Mouse (Mus musculus): ENCODE measurements around the gene Hist1h4f.
"Not testable (repeated sequence)": the region's sequence is repeated elsewhere in the genome, so short reads cannot be mapped to it uniquely, and the experiment has no call there.

Gene Hist1h4f

DNA sequence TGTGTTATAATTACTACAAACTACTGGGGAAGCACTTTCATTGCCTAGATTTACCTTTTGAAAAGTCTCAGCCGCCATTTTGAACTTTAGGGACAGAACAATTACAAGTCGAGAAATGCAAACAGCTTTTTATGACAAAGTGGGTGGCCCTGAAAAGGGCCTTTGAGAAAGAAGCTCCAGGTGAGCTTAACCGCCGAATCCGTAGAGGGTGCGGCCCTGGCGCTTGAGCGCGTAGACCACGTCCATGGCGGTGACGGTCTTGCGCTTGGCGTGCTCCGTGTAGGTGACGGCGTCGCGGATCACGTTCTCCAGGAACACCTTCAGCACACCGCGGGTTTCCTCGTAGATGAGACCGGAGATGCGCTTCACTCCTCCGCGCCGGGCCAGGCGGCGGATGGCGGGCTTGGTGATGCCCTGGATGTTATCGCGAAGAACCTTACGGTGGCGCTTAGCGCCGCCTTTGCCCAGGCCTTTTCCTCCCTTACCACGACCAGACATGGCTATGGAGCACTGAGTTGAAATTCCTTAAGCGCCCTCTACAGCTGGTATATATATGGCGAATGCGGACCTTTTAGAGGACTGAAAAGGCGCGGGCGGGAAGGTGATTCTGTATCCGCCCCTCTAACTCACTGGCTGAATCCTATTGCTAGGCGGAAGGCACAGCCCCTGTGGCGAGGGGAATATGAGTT lies at the start of gene Hist1h4f:
Gene Hist1h4f (minus strand): TSS at position 503 of the 689 bp plus-strand sequence.
- peak; percentile 93 for DNase-seq

DNA sequence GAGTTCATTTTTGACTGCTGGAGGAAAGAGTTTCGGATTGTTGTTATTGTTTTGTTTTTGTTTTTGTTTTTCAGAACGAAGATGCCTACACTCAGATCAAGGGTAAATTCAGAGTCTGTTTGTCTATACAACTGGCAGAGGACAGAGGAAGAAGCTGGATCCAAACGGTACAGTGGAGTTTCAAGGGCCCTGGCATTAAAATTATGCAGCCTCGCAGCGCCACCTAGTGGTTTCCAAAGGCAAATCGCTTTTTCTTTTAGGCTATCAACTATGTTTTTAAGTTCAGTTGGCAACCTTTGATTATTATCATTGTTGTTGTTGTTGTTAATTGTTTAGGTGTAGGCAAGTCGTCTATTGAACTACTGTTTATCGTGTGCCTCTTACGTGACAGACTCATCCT lies 46.5 kb upstream of the Hist1h4f start:
- peak; percentile 55 for DNase-seq

DNA sequence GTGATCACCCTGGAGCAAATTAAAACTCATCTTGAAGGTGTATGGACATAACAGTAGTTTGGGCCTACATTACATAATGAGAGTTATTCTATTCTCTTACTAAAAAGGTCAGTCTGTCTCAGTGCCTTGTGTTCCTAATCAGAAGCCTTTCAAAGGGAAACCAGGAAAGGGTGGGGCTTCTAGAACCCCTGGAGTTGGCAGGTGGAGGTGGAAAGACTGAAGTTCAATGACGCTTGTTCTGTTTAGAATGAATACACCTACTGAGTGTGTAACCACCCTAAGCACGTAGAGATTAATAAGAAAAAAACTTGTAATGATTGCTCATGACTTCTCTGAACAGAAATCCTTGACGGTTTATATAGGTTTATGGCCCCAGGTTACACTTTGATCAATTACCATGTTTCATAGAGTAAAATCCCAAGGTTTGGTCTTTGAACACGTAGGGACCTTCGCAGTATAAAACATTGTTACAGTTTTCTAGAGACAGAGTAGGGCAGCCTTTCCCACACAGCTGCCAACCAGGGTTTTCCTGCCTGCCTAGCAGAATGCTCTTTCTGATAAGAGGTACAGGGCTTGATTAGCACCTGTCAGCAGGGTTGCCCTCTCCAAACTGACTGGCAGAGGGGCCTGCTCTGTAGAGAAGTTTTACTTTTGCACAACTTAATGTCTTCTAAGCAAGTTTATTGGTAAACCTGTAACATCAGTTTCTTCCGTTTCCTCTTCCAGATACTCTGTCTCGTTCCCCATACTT lies 44.3 kb upstream of the Hist1h4f start:
- DNase-seq = no peak

DNA sequence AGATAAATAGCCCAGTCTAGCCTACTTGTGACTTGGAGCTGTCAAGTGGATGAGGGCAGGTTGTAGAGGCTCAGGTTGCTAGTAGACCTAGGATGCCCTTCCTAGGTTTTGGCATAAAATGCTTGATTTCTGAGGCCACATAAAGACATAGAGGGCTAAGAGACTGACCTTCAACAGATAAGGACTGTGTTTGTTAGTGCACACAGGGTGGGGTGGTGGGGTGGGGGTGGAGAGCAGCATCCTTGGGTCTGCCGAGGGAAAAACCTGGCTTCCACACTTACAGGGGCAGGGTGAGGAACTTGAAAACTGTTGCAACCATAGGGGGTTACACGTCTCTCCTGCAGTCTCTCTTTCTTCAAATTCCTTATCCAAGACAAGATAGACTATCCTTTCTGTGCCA lies 43.7 kb upstream of the Hist1h4f start:
- no peak for DNase-seq

DNA sequence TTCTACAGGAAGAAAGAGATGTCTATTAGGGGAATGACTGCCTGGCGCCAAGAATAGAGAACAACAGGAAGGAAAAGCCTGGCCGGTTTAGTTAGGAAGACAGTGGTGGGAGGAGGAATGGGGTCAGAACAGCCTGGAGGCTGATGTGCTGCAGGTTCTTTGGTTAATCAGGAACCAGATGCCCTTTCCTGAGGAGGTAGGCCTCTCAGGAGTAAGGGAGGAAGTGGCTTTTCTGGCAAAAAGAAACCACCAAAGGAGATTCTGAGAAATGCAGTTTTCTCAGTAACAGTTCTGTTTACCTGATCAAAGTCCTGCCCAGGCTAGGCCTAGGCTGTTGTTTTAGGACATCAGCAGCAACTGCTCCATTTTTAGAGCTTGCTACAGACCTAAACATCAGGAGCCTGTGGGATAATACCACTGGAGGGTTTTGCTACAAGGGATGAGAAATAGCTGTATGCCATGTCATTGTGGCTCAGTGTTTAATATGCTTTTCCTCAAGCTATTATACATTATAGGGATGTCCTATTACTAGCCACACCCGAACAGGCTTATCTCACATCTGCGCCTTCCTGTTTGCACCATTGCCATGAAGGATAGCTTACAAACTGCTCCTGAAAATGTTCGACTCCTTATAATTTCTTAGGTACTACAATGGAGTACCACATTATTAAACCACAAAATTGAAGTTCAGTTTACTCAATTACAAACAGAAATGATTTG lies 41.8 kb upstream of the Hist1h4f start:
- DNase-seq = no peak

DNA sequence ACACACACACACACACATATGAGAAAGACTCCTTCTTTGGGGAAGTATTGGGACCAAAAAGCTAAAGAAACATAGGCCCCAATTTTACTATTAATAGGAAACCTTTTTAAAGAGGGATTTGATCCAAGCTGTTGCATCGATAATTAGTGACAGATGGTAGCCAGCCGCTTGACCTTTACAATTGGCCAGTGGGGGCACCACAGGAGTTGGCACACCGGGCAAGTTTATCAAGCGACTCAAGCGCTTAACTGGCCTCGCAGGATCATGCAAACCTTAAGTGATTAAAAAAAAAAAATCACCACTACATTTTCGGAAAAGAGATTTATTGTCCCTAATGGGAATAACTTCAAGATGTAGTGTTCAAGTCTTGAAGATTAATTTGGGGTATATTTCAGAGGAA lies 41.2 kb upstream of the Hist1h4f start:
- DNase-seq = peak; percentile 73

DNA sequence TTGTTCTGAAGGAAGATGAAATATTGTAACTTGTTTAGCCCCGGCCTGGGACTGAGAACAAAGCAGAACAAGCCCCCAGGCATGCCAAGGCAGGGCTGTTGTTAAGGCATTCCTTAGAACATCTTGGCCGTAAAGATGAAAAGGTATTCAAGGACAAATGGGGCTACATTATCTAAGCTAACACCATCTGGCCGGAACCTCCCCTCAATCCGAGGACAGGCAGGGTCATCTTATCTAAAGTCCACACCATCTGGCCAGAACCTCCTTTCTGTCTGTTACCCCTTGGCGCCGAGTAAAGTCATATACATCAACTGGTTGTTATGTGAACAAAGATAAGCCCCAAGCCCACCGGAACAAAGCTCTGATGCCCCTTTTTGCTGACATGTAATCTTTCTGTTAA lies 40.4 kb upstream of the Hist1h4f start:
- not testable (repeated sequence) for DNase-seq

DNA sequence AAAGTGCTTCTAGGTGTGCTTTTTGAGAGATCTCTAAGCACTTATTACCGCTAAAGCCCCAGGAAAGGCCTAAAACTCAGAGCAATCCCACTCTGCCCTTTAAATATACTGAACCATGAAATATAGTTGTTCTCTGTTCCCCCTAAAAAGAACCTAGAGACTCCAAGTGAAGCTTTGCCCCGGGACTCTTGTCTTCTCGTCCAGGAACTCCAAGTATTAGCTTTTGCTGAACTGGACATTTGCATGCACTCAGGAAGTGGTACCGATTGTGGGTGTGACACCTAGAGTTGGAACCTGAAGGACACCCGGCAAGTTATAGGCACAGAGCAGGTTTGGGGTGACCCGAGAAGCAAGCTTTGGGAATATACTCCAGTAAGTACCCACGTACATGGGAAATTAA lies 39.8 kb upstream of the Hist1h4f start:
- DNase-seq = no peak

DNA sequence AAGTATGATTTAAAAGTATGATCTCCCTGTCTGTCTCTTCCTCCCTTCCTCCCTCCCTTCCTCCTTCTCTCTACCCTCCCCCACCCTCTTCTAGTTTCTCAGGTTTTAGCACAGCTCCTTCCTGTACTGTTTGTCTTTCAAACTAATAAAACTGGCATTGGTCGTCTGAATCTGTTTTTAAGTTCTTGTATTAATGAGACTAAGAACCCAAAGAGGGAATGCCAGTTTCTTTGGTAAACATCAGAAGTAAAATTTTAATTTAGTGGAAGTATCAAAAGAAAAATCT lies 35.4 kb upstream of the Hist1h4f start:
- no peak for DNase-seq

DNA sequence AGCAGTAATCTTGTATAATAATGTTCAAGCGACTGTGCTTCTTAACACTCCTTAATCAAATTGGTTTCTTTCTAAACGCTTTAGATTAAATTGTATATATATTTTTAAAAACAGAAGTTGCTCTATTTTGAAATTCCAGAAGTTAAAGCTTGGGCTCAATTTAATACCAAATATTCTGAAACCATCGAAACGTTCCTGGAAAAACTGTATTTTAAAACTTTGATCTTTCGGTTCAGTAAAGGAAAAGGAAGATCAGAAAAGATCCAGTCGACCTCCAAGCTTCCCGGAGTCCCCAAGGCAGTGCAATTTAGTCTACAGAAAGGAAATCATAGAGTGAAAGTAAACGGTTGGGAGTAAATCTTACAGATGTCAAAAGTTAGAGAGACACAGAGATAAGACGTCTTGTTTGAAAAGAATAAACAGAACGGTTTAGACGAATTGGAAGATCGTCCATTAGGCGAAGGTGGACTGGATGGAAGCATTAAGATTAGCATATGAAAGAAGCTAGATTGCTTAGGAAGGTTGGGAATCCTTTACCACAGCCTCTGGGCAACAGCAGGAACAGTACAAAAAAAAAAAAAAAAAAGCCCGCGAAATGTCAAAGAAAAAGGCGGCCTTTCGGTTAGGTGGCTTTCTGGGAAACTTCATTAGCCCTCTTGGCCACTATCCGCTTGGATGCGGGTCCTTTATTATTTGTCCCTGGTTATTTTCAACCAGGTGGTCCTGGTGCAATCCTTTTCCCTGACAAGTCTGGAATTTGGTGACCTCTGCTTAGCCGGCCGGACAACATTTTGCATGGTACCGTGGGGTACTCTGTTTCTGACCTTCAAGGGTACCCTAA lies 34.9 kb upstream of the Hist1h4f start:
- DNase-seq = no peak

DNA sequence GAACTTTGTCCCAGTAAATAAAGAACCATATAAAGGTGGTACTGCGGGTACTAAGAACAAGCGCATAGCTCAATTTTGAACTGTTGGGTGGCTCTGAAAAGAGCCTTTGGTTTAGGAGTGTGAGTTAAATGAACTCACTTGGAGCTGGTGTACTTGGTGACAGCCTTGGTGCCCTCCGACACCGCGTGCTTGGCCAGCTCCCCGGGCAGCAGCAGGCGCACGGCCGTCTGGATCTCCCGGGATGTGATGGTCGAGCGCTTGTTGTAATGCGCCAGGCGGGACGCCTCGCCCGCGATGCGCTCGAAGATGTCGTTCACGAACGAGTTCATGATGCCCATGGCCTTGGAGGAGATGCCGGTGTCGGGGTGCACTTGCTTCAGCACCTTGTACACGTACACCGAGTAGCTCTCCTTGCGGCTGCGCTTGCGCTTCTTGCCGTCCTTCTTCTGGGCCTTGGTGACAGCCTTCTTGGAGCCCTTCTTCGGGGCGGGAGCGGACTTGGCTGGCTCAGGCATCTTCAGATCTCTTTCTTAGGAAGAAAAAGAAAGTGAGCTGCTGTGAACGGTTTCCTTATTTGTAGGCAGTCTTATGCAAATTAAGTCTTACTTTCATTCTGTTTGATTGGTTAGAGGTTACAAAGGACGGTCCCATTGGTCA lies 34.1 kb upstream of the Hist1h4f start:
- DNase-seq = peak; percentile 68

DNA sequence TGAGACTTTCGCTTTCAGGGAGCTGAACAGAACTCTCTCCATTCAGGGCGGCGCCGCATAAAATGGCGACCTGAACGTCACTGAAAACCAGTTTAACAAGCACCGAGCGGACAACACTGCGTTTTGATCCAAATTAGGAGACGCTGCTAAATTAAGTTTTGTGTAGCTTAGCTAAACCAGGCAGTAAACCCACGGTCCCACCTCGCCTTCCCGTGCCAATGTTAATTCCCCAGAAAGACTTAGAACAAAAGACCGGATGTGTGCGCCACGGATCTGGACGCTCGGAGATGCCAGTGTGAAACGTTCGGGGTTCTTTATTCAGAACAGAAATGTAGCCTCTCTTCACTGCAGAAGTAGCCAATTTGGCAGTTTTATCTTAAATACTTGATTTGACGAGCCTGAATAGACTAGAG lies 33.6 kb upstream of the Hist1h4f start:
- DNase-seq = no peak

DNA sequence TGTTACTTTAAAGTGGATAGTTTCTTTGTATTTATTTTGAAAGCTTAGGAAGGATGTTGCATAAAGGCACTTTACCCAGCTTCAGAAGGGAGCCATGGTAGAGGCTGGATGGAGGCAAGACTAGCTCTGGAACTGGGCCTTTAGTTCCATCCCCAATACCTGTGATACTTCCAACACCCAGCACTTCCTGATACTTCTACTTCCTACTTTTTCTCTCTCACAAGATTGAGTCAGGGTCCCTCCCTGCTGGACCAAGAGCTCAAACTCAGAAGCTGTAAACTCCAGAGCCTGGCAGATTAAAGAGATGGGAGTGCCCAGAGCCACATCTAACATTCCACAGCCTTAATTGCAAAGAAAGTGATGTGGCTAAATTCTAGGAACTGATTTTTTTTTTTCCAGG lies 32.9 kb upstream of the Hist1h4f start:
- no peak for DNase-seq

DNA sequence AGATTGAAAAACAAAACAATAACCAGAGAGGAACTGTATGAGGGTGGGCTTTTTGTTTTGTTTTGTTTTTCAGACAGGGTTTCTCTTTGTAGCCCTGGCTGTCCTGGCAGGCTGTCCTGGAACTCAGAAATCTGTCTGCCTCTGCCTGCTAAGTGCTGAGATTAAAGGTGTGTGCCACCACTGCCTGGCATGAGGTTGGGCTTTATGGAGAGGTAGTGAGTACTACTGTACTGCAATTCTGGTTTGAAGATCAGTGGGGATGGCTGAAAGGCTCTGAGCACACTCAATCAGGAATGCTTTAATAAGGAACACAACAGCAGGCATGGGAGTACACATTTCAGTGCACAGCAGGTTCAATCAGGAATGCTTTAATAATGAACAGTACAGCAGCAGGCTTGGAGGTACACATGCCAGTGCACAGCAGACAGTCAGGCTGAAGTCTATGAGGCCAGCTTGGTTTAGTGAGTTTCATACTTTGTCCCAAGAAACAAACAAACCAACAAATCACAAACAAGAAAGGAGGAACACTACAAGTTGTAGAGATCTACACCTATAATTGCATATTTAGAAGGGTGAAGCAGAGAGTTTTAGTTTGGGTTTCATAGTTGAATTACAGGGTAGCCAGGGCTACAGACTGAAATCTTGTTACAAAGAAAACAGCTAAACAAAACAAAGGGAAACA lies 32.1 kb upstream of the Hist1h4f start:
- no peak for DNase-seq

DNA sequence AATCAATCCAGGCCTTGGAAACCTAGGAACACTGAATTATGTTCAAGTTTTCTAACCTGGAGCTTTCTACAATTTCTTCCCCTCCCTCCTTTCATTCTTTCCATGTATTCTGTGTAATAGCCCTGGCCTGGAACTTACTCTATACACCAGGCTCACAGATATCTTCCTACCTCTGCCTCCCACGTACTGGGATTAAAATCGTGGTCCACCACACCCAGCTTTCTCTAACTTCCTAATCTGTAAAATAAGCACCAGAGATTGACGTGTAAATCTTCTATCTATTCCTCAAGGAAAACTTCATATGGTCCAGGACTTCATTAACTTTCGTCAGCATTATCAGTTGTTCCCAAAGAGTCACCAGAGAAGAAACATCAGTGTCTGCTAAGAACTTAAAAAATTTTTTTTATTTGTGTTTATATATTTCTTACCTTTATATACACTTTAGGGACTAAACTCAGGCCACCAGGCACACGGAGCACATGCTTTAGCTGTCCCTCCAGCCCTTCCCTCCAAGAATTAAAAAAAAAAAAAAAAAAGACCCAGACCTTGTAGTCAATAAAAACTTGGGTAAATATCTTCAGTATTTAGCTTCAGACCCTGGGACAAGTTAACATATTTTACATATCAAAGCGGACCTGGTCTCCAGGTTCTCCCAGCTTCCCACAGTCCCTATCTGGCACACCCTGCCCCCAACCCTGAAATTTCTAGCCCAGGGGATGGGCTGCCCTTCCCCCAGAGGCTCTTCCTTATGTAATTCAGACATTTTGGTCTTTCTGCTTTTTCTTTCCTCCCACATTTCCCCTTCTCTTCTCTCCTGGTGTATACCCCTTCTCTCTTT lies 31.0 kb upstream of the Hist1h4f start:
- DNase-seq = no peak

DNA sequence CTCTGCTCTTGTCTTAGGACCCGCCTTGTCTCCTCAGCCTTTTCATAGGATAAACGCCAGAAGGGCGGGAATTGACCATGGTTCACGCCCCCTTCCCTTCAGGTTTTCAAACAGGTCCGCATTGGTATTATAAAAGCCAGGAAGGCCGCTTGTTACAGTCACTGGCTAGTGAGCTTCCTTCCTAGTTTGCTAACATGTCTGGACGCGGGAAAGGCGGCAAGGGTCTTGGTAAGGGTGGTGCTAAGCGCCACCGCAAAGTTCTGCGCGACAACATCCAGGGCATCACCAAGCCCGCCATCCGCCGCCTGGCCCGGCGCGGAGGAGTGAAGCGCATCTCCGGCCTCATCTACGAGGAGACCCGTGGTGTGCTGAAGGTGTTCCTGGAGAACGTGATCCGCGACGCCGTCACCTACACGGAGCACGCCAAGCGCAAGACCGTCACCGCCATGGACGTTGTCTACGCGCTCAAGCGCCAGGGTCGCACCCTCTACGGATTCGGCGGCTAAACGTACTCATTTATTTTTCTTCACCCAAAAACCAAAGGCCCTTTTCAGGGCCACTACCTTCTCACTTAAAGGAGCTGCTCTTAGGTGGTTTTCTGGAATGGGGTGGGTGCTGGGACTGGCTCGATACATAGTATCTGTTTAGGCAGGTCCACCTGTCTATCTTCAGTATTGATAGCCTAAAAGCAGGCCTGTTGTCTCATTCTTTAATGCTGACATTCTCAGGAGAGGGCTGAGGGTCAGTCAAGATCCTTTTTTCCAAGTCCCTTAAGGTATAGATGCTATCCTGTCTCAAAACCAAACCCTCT lies 30.2 kb upstream of the Hist1h4f start, which contains the start of gene Hist1h4d:
Gene Hist1h4d (plus strand): TSS at position 191 of the 811 bp plus-strand sequence.
- peak; percentile 96 for DNase-seq

DNA sequence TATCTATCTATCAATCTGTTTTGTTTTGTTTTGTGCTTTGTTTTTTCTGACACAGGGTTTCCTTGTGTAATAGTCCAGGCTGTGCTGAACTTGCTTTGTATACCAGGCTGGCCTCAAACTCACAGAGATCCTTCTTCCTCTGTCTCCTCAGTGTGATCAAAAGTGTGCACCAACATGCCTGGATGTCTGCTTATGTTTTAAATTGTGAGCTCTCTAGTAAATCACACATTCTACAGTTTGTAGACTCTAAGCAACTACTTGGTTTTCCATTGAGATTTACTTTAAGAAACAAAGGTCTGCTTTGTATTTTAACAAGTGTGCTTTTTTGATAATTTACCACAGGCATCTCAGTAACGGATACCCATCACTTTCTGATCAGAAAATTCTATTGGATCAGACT lies 26.4 kb upstream of the Hist1h4f start:
- DNase-seq = no peak

DNA sequence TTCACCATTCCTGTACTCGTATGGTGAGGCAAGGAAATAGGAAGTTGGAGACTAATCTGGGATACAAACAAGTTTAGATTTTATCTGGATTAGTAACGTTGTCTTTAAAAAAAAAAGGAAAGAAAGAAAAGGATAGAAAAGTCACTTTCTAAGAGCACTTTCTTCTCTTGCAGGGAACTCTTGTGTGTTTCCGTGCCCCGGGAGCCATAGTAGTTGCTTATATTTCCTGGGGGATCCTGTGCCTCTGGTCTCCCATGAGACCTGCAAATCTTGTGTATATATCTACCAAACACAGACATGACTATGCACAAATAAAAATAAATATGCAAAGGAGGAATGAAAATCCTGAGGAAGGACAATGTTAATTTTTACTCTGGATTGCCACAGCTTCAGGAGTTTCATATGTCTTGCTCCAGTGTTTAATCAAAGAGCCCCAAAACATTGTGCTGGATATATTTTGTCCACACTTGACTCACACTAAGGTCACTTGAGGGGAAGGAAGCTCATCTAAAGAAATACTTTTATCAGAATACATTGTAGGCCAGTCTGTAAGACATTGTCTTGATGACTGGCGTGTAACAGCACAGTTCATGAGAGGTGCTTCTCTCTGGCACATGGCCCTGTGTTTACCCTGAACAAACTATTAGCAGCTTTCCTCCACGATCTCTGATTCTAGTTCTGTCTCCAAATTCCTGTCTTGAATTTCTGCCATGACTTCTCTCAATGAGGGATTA lies 25.6 kb upstream of the Hist1h4f start:
- DNase-seq = no peak

DNA sequence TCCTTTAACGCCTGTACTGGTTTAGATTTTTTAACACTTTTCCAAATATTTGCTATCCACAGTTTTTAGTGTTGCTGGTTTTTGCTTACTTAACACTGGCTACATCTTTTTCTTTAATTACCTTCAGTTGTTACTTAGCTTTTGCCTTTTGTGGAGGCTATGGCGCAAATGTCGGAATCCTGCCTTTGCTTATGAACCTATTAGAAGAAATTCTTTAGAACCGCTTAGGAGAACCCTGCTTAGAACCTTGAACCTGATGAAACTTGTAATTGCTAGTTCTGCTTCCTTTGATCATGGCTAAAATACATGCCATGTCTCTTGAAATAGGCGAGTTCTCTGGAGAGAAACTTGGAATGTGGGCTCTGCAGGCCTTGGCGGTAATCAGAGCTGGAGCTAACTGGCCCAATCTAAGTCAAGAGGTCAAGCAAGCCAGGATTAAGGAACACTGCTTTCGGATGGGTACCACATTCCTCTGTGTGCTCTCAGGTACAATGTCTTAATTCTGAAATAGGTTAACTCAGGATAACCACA lies 25.0 kb upstream of the Hist1h4f start:
- no peak for DNase-seq

All from cerebellum, adult 11-12 months (tissue).